Mouse (Mus musculus) urinary bladder, postnatal 36 days (tissue): ENCODE measurements around the gene Slc43a3.

Source experiments
- DNase-seq, 2 experiments: peaks; one replicate each; pipeline ENCODE4 v3.0.0; 2022; ENCODE audit warnings: low spot score in 2 of 2, mixed read lengths in 1 of 2

Gene Slc43a3

GRCm38 (mm10) chr2:84980188-84980587 lies 43.8 kb downstream of the Slc43a3 start, which contains the start of gene Prg2:
TSS of gene Prg2 (plus strand) at chr2:84980461.
- no peak for DNase-seq

GRCm38 (mm10) chr2:84987930-84988329 lies 51.6 kb downstream of the Slc43a3 start, which contains the start of gene Prg3:
TSS of gene Prg3 (plus strand) at chr2:84988215.
- DNase-seq, result no peak

DNA sequence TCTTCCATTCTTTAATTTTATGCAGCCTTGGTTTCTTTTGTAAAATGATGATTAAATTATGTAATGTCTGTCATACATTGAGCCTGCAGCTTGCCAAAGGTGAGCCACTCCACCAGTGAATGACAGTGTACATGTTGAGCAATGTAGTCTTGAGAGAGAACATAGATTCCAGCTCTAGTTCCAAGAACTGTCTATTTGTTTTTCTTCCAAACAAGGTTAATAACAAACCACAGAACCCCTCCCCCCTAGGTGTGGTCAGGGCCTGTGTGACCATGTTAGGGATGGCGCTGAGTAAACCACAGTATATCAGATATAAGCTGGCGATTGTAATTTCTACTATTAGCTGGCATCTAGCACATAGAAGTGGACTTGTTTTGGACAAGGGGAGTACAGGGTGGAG lies 60.0 kb downstream of the Slc43a3 start:
- no peak for DNase-seq

- no peak for DNase-seq
Measured at GRCm38 (mm10) chr2:84999486-85000181, 63.3 kb downstream of the Slc43a3 start.

GRCm38 (mm10) chr2:85001497-85001896 lies 65.1 kb downstream of the Slc43a3 start:
- DNase-seq, result no peak

DNA sequence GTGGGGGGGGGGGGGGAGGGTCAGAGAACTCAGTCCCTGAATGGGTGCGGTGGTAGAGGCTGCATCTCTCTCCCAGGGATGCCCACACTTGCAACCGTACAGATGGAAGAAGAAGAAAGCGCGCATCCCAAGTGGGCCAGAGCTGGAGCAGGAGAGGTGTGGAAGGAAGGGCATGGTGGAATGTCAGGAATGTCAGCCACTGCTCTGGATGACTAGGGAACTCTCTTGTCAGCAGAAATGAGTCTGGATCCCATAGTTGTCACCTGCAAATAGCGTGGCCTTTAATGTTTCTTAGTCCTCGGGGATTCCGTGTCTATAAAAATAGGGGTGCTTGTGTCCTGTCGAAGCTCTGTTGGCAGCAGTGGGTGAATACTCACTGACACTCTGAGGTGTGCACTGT lies 66.2 kb downstream of the Slc43a3 start:
- DNase-seq, result no peak

- DNase-seq, result no peak
Measured at GRCm38 (mm10) chr2:85004341-85004740, 68.0 kb downstream of the Slc43a3 start.

- no peak for DNase-seq
Measured at GRCm38 (mm10) chr2:85006600-85006999, 70.2 kb downstream of the Slc43a3 start.

DNA sequence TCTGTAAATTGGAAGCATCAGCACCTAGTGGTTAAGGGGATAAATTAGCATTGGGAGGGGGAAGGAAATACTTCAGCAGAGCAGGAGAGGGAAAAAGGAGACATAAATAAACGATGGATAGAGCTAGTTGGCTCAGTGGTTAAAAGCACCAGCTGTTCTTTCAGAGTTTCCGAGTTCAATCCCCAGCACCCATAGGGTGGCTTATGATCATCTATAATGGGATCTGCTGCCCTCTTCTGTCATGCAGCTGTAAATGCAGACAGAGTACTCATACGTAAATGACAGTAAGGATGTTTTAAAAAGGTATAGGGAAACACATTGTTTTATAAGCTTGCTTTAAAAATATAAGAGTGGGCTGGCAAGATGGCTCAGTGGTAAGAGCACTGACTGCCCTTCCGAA lies 71.3 kb downstream of the Slc43a3 start:
- DNase-seq, result no peak
